Mouse (Mus musculus) telencephalon, adult 2 months (tissue): ENCODE data around the gene Plpp1.

Source experiments
- DNase-seq: peaks from one replicate; pipeline ENCODE4 v3.0.0-alpha.2; 2011; ENCODE audit warnings: low read depth, low spot score

Plpp1 gene

GRCm38 (mm10) chr13:112800597-112801380 lies at the start of gene Plpp1:
Plpp1 (plus strand) TSS chr13:112800792.
- peak; percentile 86 for DNase-seq

GRCm38 (mm10) chr13:112751454-112752308 lies 48.9 kb upstream of the Plpp1 start:
- no peak for DNase-seq

- no peak for DNase-seq
These were observed 48.1 kb upstream of the Plpp1 start for GRCm38 (mm10) chr13:112752309-112752975.

GRCm38 (mm10) chr13:112753522-112753921 lies 47.1 kb upstream of the Plpp1 start:
- no peak for DNase-seq

- DNase-seq = no peak
These were observed 45.7 kb upstream of the Plpp1 start for GRCm38 (mm10) chr13:112754871-112755270.

- no peak for DNase-seq
These were observed 45.0 kb upstream of the Plpp1 start for GRCm38 (mm10) chr13:112755507-112756010.

GRCm38 (mm10) chr13:112757395-112757794 lies 43.2 kb upstream of the Plpp1 start:
- no peak for DNase-seq

- no peak for DNase-seq
These were observed 42.0 kb upstream of the Plpp1 start for GRCm38 (mm10) chr13:112758546-112759090.

GRCm38 (mm10) chr13:112759364-112759763 lies 41.2 kb upstream of the Plpp1 start:
- no peak for DNase-seq

GRCm38 (mm10) chr13:112759777-112760537 lies 40.6 kb upstream of the Plpp1 start:
- DNase-seq = no peak

GRCm38 (mm10) chr13:112760538-112760881 lies 40.1 kb upstream of the Plpp1 start:
- DNase-seq = no peak

GRCm38 (mm10) chr13:112761787-112762186 lies 38.8 kb upstream of the Plpp1 start:
- DNase-seq = no peak

- DNase-seq = no peak
These were observed 38.0 kb upstream of the Plpp1 start for GRCm38 (mm10) chr13:112762548-112762947.

GRCm38 (mm10) chr13:112763531-112764091 lies 37.0 kb upstream of the Plpp1 start:
- no peak for DNase-seq

GRCm38 (mm10) chr13:112764556-112764955 lies 36.0 kb upstream of the Plpp1 start:
- DNase-seq = no peak

GRCm38 (mm10) chr13:112765654-112766053 lies 34.9 kb upstream of the Plpp1 start:
- DNase-seq = no peak

GRCm38 (mm10) chr13:112770528-112771328 lies 29.9 kb upstream of the Plpp1 start:
- DNase-seq = no peak

- DNase-seq = no peak
These were observed 29.0 kb upstream of the Plpp1 start for GRCm38 (mm10) chr13:112771447-112772208.

- no peak for DNase-seq
These were observed 28.3 kb upstream of the Plpp1 start for GRCm38 (mm10) chr13:112772252-112772651.
